Mouse (Mus musculus) erythroblast, embryonic 14.5 days (primary cell): ENCODE results near the gene Usp39.

ENCODE experiments used
- GATA1 ChIP-seq: IDR thresholded peaks from 2 replicates; pipeline ENCODE4 v1.6.1; 2012; ENCODE audit warnings: low read length, inconsistent platforms, mixed read lengths
- TAL1 ChIP-seq: IDR thresholded peaks from 3 replicates; pipeline ENCODE4 v1.6.1; 2012; ENCODE audit warnings: low read length, inconsistent platforms, mixed read lengths

- TF ChIP-seq TAL1 (peak; percentile 94), GATA1 (peak; percentile 88)
Observed at GRCm38 (mm10) chr6:72279505-72279904, 65.5 kb downstream of the Usp39 start.
